Mouse (Mus musculus) C2C12 (cell line): ENCODE measurements at regions not wholly inside any gene's neighbourhood (a gene's known extent, or its start where the extent isn't known, plus 50 kb on each side); places are given as distances from the start of the nearest gene placed in this dataset.

Experiments
- H3K27me3 ChIP-seq: one replicate; pipeline ENCODE4 v1.6.1; 2011; ENCODE audit not compliant: control insufficient read depth, insufficient read depth, insufficient read length
- H3K36me3 ChIP-seq: one replicate; pipeline ENCODE4 v1.6.1; 2011; ENCODE audit not compliant: control insufficient read depth, insufficient read depth
- H3K4me3 ChIP-seq: one replicate; pipeline ENCODE4 v1.5.1; 2011; ENCODE audit warnings: mild to moderate bottlenecking, control low read depth; ENCODE audit not compliant: poor library complexity, insufficient read depth, severe bottlenecking
- H3K79me2 ChIP-seq: one replicate; pipeline ENCODE4 v1.6.1; 2011; ENCODE audit not compliant: control insufficient read depth, insufficient read depth
- H3K79me3 ChIP-seq: one replicate; pipeline ENCODE4 v1.6.1; 2011; ENCODE audit warnings: low read depth, control low read depth
- H3ac ChIP-seq: one replicate; pipeline ENCODE3; 2011; ENCODE audit warnings: low read depth; ENCODE audit not compliant: control insufficient read depth, insufficient read length
- CEBPB ChIP-seq: IDR thresholded peaks from one replicate; pipeline ENCODE4 v1.6.1; 2011; ENCODE audit warnings: low read depth, mild to moderate bottlenecking, control low read depth, moderate library complexity
- CTCF ChIP-seq: IDR thresholded peaks from one replicate; pipeline ENCODE4 v1.5.1; 2011; ENCODE audit not compliant: control insufficient read depth, insufficient read depth, insufficient read length
- FOSL1 ChIP-seq: IDR thresholded peaks from one replicate; pipeline ENCODE4 v1.8.0; 2011; ENCODE audit warnings: mild to moderate bottlenecking, low read length; ENCODE audit not compliant: poor library complexity, insufficient read depth, severe bottlenecking
- MAX ChIP-seq: IDR thresholded peaks from one replicate; pipeline ENCODE4 v1.6.1; 2011; ENCODE audit warnings: mild to moderate bottlenecking, control low read depth
- MYOD1 ChIP-seq: IDR thresholded peaks from one replicate; pipeline ENCODE4 v1.6.1; 2011; ENCODE audit warnings: low read depth; ENCODE audit not compliant: control insufficient read depth, insufficient read length
- MYOG ChIP-seq: IDR thresholded peaks from one replicate; pipeline ENCODE4 v1.6.1; 2011; ENCODE audit not compliant: control insufficient read depth, insufficient read length; ENCODE audit errors: extremely low read depth
- USF1 ChIP-seq: IDR thresholded peaks from one replicate; pipeline ENCODE4 v1.6.1; 2011; ENCODE audit warnings: low read depth, mild to moderate bottlenecking, control low read depth, moderate library complexity

- Histone ChIP-seq H3K4me3 (no peak overlapping the region), H3K27me3 (no peaks in the 10 kb centered on the region), H3K36me3 (no peaks in the 10 kb centered on the region), H3K79me2 (no peaks in the 10 kb centered on the region), H3ac (no peak overlapping the region), H3K79me3 (no peaks in the 10 kb centered on the region)
- TF ChIP-seq CEBPB, result no peak
- TF ChIP-seq CTCF, result no peak
- no peak for TF ChIP-seq MYOG
- TF ChIP-seq MAX, result no peak
- no peak for TF ChIP-seq FOSL1
- TF ChIP-seq MYOD1, result no peak
- no peak for TF ChIP-seq USF1
Measured at GRCm38 (mm10) chr1:163650577-163651180, 74.4 kb downstream of the Mettl11b start.

- Histone ChIP-seq H3K79me2 (no peaks in the 10 kb centered on the region), H3K36me3 (no peaks in the 10 kb centered on the region), H3ac (no peak overlapping the region), H3K27me3 (no peaks in the 10 kb centered on the region), H3K79me3 (no peaks in the 10 kb centered on the region), H3K4me3 (no peak overlapping the region)
- TF ChIP-seq FOSL1 (no peak), CEBPB (no peak), MAX (no peak), MYOG (no peak), CTCF (no peak), MYOD1 (no peak), USF1 (no peak)
Measured at GRCm38 (mm10) chr1:163642091-163642490, 82.9 kb downstream of the Mettl11b start.

GRCm38 (mm10) chr1:163640527-163641228 is 84.4 kb downstream of the Mettl11b start:
- H3K79me3 ChIP-seq, result no peaks in the 10 kb centered on the region
- no peaks in the 10 kb centered on the region for H3K79me2 ChIP-seq
- H3ac ChIP-seq, result no peak overlapping the region
- TF ChIP-seq FOSL1, result no peak
- no peak for TF ChIP-seq USF1
- TF ChIP-seq MAX, result no peak
- H3K36me3 ChIP-seq, result no peaks in the 10 kb centered on the region
- H3K27me3 ChIP-seq, result no peaks in the 10 kb centered on the region
- H3K4me3 ChIP-seq, result no peak overlapping the region

GRCm38 (mm10) chr1:163630291-163630812 is 94.7 kb downstream of the Mettl11b start:
- TF ChIP-seq CEBPB (no peak), MYOG (no peak)
- Histone ChIP-seq H3K27me3 (no peaks in the 10 kb centered on the region), H3K79me3 (no peaks in the 10 kb centered on the region), H3K4me3 (no peak overlapping the region), H3K79me2 (no peaks in the 10 kb centered on the region), H3K36me3 (no peaks in the 10 kb centered on the region), H3ac (no peak overlapping the region)

- H3K79me3 ChIP-seq, result no peaks in the 10 kb centered on the region
- no peak overlapping the region for H3K4me3 ChIP-seq
- TF ChIP-seq MYOG, result no peak
- TF ChIP-seq CTCF, result no peak
- no peak for TF ChIP-seq CEBPB
- no peak for TF ChIP-seq USF1
- no peak for TF ChIP-seq FOSL1
- TF ChIP-seq MAX, result no peak
- TF ChIP-seq MYOD1, result no peak
- no peaks in the 10 kb centered on the region for H3K27me3 ChIP-seq
- H3K79me2 ChIP-seq, result no peaks in the 10 kb centered on the region
- H3K36me3 ChIP-seq, result no peaks in the 10 kb centered on the region
- H3ac ChIP-seq, result no peak overlapping the region
Measured at GRCm38 (mm10) chr1:163624887-163625286, 100.1 kb downstream of the Mettl11b start.

GRCm38 (mm10) chr1:163621293-163621692 is 103.7 kb downstream of the Mettl11b start:
- H3K27me3 ChIP-seq, result no peaks in the 10 kb centered on the region
- no peaks in the 10 kb centered on the region for H3K79me2 ChIP-seq
- H3K4me3 ChIP-seq, result no peak overlapping the region
- no peaks in the 10 kb centered on the region for H3K79me3 ChIP-seq
- TF ChIP-seq MYOG (no peak), MAX (no peak), FOSL1 (no peak), MYOD1 (no peak), CTCF (no peak), USF1 (no peak), CEBPB (no peak)
- no peaks in the 10 kb centered on the region for H3K36me3 ChIP-seq
- no peak overlapping the region for H3ac ChIP-seq
